8 mouse cellular contexts compared by ENCODE assay signal in genomic region chr5:113800280-113800679, GRCm38 (mm10). TPM values are rescaled to one million over a fixed set of nuclear protein-coding genes. Genes with fewer than 3 reads are reported as not detected.
A peak's percentile ranks its signal among the peaks of the same experiment; 100 is the strongest.
DNase-seq lines count a peak whose midpoint lies in the region; ATAC-seq and TF ChIP-seq lines count a peak whose summit lies in the region.
"Had no signal": no experiment of that assay in that cellular context is flagged by ENCODE, and none has a peak within 500 bp of the region (broad histone marks: within the 10 kb centered on the region; RNA-seq: fewer than 3 reads in every experiment).

TSS of gene Tmem119 (minus strand) at chr5:113800516.

- WGBS in intestine, embryonic 16.5 days, result under 1% methylated on average over 11 of the region's 11 CpGs
- 4% methylated on average over 11 of the region's 11 CpGs for WGBS in liver, adult 2 months
- WGBS in neural tube, embryonic 12.5 days, result 2% methylated on average over 11 of the region's 11 CpGs

- H3K4me1 ChIP-seq in intestine, embryonic 16.5 days (ENCODE audit: control insufficient read depth, insufficient read depth, low read length), result peaks cover 31% of the 10 kb centered on the region
- no peaks in the 10 kb centered on the region for H3K4me1 ChIP-seq in liver, adult 2 months (ENCODE audit: control insufficient read depth, insufficient read depth, low read length)
- H3K4me1 ChIP-seq in neural tube, embryonic 12.5 days, result peaks cover 34% of the 10 kb centered on the region

- DNase-seq in ZHBTc4 (ENCODE audit: low read depth, low spot score), result peak; percentile 70
- peak; percentile 85 for DNase-seq in embryo, embryonic 10 days (ENCODE audit: low spot score)
- no peak for DNase-seq in liver, adult 2 months (ENCODE audit: extremely low read depth, low read depth, low spot score)

- H3K27me3 ChIP-seq in intestine, embryonic 16.5 days (replicated peaks; ENCODE audit: control insufficient read depth, insufficient read depth, low read length), result no peaks in the 10 kb centered on the region
- no peaks in the 10 kb centered on the region for H3K27me3 ChIP-seq in liver, adult 2 months (ENCODE audit: control insufficient read depth, insufficient read depth, low read length)
- H3K27me3 ChIP-seq in neural tube, embryonic 12.5 days (replicated peaks), result 0 out of 2 replicates have a peak, but pooled peaks cover 5% of the 10 kb centered on the region

- peak within 1 kb of the TSS; percentile 82 for H3K27ac ChIP-seq in intestine, embryonic 16.5 days (ENCODE audit: low read length)
- H3K27ac ChIP-seq in liver, adult 2 months (replicated peaks; ENCODE audit: insufficient read depth, low read depth, low read length), result no peak within 1 kb of the TSS
- peak within 1 kb of the TSS; percentile 46; the same call in 1 of the 2 replicates for H3K27ac ChIP-seq in neural tube, embryonic 12.5 days
- H3K27ac ChIP-seq: macrophage had no signal

- H3K79me2 ChIP-seq in liver, adult 2 months (ENCODE audit: control insufficient read depth, insufficient read depth, low read length), result no peaks in the 10 kb centered on the region

- peak within 1 kb of the TSS; percentile 65 for H3K9ac ChIP-seq in intestine, embryonic 16.5 days (ENCODE audit: low read depth, low read length)
- H3K9ac ChIP-seq in liver, adult 2 months (ENCODE audit: low read depth, low read length), result no peak within 1 kb of the TSS
- H3K9ac ChIP-seq in neural tube, embryonic 12.5 days, result peak within 1 kb of the TSS; percentile 43; the same call in 1 of the 2 replicates

- no peak for TF ChIP-seq POLR2A in liver, adult 2 months (IDR thresholded peaks at IDR 0.05; ENCODE audit: extremely low read depth, insufficient read depth, low read length)

- peak within 1 kb of the TSS; percentile 52 for H3K4me3 ChIP-seq in intestine, embryonic 16.5 days (ENCODE audit: low read length)
- H3K4me3 ChIP-seq in liver, adult 2 months (ENCODE audit: insufficient read depth, low read depth, low read length), result peak within 1 kb of the TSS; percentile 26; the same call in 1 of the 2 replicates
- H3K4me3 ChIP-seq in neural tube, embryonic 12.5 days, result peak within 1 kb of the TSS; percentile 20

- TF ChIP-seq CTCF in liver, adult 2 months (IDR thresholded peaks at IDR 0.05; ENCODE audit: low read depth, low read length), result no peak

- peak within 1 kb of the TSS; percentile 55 for H3K4me2 ChIP-seq in intestine, embryonic 16.5 days (ENCODE audit: low read depth, low read length)
- H3K4me2 ChIP-seq in neural tube, embryonic 12.5 days (replicated peaks), result peak within 1 kb of the TSS; percentile 44

- H3K36me3 ChIP-seq in intestine, embryonic 16.5 days (ENCODE audit: control insufficient read depth, insufficient read depth, low read length), result no peaks in the 10 kb centered on the region
- no peaks in the 10 kb centered on the region for H3K36me3 ChIP-seq in liver, adult 2 months (ENCODE audit: control insufficient read depth, insufficient read depth, low read length)
- H3K36me3 ChIP-seq in neural tube, embryonic 12.5 days, result no peaks in the 10 kb centered on the region

- peak; percentile 61 for ATAC-seq in granulocyte monocyte progenitor cell, adult 5-6 weeks (replicated peaks; ENCODE audit: poor library complexity, severe bottlenecking)
- peak; percentile 89 for ATAC-seq in intestine, embryonic 16.5 days
- peak; percentile 69 for ATAC-seq in neural tube, embryonic 12.5 days (ENCODE audit: low FRiP score, low read depth)
- ATAC-seq in CD4-positive, CD25-positive, alpha-beta regulatory T cell, adult 4 months, result no peak

- no peaks in the 10 kb centered on the region for H3K9me3 ChIP-seq in intestine, embryonic 16.5 days (ENCODE audit: control insufficient read depth, low read length)
- H3K9me3 ChIP-seq in neural tube, embryonic 12.5 days, result no peaks in the 10 kb centered on the region

RNA-seq across cellular contexts. Expression of gene Tmem119, which starts in this region (rescaled TPM):
- total RNA-seq in granulocyte monocyte progenitor cell, adult 5-6 weeks (2014; fragmentation: Nextera tagmentation), result 11.1 and 13.4 TPM in 2 replicates
- 4.2 and 7.8 TPM in 2 replicates for total RNA-seq in granulocyte monocyte progenitor cell, adult 5-6 weeks (2017)
- 56.6 and 63.7 TPM in 2 replicates for polyA plus RNA-seq in intestine, embryonic 16.5 days (2015; fragmentation: Nextera tagmentation; extraction: Ambion mirVana)
- total RNA-seq in liver, adult 2 months (2014; rRNA removed), result 0.27 and 0.46 TPM in 2 replicates
- polyA plus RNA-seq in liver, adult 2 months (2012; rRNA removed), result 0.73 and 0.83 TPM in 2 replicates
- polyA plus RNA-seq in neural tube, embryonic 12.5 days (2016; fragmentation: Nextera tagmentation; extraction: Ambion mirVana), result 39.3 and 43.8 TPM in 2 replicates
- polyA plus RNA-seq in CD4-positive, CD25-positive, alpha-beta regulatory T cell, adult 4 months (2017; shearing (Covaris generic)), result not detected
- polyA plus RNA-seq: macrophage had no signal

Comparison
In these comparisons a context has a peak if more than half of its experiments do, and no peak if none do; other contexts are left out.
1. RNA of gene Tmem119 (polyA plus RNA-seq): 56.6 to 63.7 TPM in intestine, embryonic 16.5 days and 39.3 to 43.8 TPM in neural tube, embryonic 12.5 days; 0.73 to 0.83 TPM in liver, adult 2 months and not detected in CD4-positive, CD25-positive, alpha-beta regulatory T cell, adult 4 months; every median in the first group is over 10 times any median in the second.
2. Peak in every context shown above with its lines, with median percentiles within 50 percentile points of each other: H3K4me3 ChIP-seq.